Mouse (Mus musculus): ENCODE measurements at regions not wholly inside any gene's neighbourhood (a gene's known extent, or its start where the extent isn't known, plus 50 kb on each side); places are given as distances from the start of the nearest gene placed in this dataset.

DNA sequence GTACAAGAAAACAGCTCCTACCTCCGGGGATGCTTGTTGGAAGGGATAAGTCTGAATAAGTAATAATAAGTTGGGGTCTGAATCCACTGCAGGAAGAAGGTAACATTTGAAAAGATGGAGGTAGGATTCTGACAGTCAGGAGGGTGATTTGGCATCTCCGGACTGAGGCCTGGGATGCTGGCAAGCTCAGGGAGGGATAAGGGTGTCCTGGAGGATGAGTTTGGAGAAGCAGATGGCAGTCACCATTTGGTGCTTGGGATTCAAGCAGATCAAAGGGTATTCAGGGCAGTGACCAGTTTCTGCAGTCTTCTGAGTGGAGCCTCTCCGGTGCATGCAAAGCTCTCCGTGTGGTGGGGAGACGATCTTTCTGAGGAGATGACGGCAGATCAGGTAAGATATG lies 62.9 kb upstream of the Gm2310 start:
- no peak for DNase-seq

- DNase-seq, result no peak
Observed at GRCm38 (mm10) chr15:8581146-8581913, 61.6 kb upstream of the Gm2310 start.

DNA sequence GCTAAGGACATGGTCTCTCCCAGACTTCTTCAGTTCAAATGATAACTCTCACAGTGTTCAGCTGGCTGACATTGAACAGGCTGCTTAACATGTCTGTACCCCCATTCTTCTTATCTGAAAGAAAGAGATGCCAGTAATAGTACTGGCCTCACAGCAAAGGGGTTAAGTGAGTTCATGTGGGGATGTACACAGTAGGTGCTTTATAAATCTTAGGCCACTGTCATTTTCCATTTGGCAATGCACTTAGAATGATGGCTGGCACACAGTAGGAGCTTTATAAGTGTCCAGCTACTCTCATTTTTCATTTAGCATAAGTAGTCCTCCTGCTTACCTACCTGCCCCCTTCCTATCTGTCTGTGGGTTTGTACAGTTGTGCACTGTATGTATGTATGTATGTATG lies 60.3 kb upstream of the Gm2310 start:
- no peak for DNase-seq

- DNase-seq, result peak; percentile 45 to 76
Observed at GRCm38 (mm10) chr15:8577480-8577881, 57.7 kb upstream of the Gm2310 start.

- DNase-seq, result no peak
Observed at GRCm38 (mm10) chr15:8576975-8577374, 57.2 kb upstream of the Gm2310 start.

DNA sequence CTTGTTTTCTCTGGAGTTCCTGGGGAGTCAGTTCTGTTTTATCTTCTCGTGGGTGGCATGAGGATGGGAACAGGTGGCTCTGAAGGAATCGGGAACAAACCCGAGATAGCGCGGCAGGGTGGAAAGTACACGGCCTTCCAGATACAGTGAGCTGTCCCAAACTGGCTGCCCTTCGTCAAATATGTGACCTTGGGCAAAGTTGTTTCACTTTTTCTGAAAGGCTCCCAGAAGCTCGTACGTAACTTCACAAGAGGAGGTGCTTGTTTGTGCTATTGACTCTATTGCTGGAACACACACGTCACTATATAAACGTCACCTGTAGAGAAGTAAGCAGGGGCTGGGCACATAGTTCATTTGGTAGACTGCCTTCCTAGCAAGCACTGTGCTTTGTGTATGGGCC lies 49.9 kb upstream of the Gm2310 start:
- peak; percentile 37 to 47 for DNase-seq

All from kidney, postnatal 36 days (tissue).